Mouse (Mus musculus) adrenal gland, postnatal 14 days (tissue): ENCODE measurements around the gene Tecpr2. TPM values are rescaled to one million over a fixed set of nuclear protein-coding genes. Genes with fewer than 3 reads are reported as not detected.
A peak's percentile ranks its signal among the peaks of the same experiment; 100 is the strongest.

Experiments
- DNase-seq: peaks from one replicate; pipeline ENCODE4 v3.0.0; 2021; ENCODE audit warnings: mixed read lengths
- long read RNA-seq, 2 experiments: library from polyadenylated mRNA; stranded (forward); transcript quantifications; one replicate each; pipeline ENCODE4 v2.0.0; 2021
- total RNA-seq: library from RNA; stranded (reverse); gene quantifications from 2 replicates; pipeline ENCODE4 v1.2.3, GENCODE M21; 2021

The Tecpr2 gene
- total RNA-seq, result 9.1 and 10.3 TPM in 2 replicates
- long read RNA-seq, experiment 1, partial matches to known transcripts, result 1 of 1 reads
- long read RNA-seq, experiment 1, other reads (novel, unspliced or antisense), result 0 of 1 reads
- long read RNA-seq, experiment 2, full-length matches to known transcripts, result 1 of 5 reads
- long read RNA-seq, experiment 2, partial matches to known transcripts, result 3 of 5 reads
- long read RNA-seq, experiment 2, other reads (novel, unspliced or antisense), result 1 of 5 reads

DNA sequence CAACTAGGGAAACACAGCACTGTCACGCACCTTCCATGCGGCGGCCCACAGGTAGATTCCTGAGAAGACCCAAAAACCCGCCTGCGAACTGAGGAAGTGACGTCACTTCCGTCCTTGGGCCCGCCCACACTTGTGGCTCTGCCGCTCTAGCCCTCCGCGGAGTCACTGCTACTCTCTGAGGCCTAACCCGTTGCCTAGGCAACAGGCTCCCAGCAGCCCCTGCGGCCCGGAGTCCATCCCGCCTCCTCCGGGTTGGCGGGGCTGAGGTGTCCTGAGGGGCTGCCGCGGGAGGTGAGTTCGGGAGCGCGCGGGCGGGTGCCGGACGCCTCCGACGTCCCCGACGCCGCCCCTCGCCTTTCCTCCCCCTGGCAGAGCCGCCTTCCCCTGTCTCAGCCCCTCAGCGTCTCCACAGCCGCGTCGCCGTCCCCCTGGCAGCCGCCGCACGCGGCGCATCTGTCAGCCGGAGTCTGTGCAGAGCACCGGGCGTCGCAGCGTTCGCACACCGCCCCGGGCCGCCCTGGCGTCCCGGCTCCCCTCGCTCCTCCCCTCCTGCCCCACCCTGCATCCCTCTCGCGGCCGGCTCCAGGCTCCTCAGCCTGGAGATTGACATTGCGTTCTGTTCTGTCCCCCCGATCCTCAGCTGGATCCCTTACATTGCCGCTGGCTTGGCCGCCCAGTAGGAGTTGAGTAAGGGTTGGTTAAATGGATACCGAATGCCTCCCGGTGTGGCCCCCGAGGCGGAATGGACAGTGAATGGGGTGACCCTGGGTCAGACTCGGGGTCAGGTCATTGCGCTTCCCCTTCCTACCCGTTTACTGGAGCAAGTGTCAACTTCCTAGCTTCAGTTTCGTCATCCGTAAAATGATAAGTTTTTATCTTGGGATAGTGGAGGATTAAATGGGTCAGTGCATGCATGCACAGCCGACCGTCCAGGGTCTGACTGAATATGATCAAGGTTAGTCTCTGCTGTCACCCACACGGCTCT lies at the start of gene Tecpr2, which contains the start of gene Cinp:
Gene Tecpr2, plus strand, starts transcription at position 229 of the 985 bp plus-strand sequence.
Gene Cinp, minus strand, starts transcription at position 110 of the 985 bp plus-strand sequence.
- DNase-seq, result peak; percentile 98

DNA sequence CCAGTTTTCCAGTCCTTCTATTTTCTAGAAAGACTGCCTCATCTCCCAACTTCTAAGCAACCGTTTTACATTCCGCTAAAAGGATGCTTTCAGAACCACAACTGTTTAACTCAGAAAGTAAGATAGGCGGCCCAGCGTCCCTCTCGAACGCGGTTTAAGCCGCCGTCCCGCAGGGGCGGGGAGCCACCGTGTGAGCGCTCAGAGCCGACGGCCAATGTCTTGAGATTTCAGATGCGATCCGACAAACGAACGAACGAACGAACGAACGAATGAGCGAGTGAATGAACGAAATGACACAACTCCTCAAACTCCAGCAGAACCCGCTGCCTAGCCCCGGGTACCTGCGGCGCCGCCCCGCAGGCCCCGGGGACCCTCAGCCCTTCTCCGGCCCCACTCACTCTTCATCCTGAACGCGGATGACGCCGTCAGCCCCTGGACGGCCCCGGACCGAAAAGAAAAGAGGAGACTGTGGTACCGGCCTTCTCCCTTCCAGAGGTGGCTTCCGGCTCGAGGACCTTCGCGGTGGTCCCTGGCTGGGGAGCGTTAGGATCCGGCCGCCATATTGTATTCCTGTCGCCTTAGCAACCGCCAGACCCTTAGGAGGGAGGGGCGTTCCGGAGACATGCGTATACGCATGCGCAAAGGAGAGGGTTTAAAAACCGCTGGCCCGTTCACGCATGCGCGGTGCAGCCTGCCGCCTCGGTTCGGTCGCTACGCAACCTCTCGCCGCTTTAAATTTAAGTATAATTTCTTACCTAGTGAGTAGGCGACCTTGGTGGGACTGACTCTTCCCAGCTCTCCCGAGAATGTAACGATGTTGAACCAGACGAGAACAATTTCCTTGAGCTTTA lies 48.5 kb upstream of the Tecpr2 start, which contains the start of gene Mok:
Gene Mok, minus strand, starts transcription at position 592 of the 851 bp plus-strand sequence.
- DNase-seq, result peak; percentile 98

DNA sequence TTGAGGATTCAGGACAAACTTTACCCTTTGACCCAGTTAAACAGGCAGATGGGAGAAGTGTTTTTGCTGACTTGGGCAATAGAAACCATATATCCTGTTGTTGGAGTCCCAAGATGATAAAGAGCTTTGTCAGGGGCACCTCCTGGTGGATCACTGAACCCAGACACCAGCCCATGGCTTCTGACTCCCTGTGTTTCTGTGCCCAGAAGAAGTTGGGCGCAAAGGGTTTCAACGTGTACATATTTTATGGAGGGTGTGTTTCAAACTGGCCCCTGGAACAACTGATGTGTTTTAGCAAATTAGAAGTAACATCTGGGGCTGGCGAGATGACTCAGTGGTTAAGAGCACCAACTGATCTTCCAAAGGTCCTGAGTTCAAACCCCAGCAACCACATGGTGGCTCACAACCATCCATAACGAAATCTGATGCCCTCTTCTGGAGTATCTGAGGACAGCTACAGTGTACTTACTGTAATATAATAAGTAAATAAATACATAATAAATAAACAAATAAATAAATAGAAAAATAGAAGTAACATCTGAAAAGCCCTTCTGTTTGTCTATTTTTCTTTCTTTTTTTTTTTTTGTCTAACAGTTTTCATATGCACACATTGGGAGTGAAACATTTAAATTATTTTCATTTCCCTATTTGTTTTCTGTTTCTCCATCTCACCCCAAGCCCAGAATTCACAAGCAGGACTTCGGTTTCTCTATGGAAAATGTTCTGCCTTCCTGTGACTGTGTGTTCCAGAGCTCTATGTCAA lies 47.2 kb upstream of the Tecpr2 start:
- no peak for DNase-seq

DNA sequence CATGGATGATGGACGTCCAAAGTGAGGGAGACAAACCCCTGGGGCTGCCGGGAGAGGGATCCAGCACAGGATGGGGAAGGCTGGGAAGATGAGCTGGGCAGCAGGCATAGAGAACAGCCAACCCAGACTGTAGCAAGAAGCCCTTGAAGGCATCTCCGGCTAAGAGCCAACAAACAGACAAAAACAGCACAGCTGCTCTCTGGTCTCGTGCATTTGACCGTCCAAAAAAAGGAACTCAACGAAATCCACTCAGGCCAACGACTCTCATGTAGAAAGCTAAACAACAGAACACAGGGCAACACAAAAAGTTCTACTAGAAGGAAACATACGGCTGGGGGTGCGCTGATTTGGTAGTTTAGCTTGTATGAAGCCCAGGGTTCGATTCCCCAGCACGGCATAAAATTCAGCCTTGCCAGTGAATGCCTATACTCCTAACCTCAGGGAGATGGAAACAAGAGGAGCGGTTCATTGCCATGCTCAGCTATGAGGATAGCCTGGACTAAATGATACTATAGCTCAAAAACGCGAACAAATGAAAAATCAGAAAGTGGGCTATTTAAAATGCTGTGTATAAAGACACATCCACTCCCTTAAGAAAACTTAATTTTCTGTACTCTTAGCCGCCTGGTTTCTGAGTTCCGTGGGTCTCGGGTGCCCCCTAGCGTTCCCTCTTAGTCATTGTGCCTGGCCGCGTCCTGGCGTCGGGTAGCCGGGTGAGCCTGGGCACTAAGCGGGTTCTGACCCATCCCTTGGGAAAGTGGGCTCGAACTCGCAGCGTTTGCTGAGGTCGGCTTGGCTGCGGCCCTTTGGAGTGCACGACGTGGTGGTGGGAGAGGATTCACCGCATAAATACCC lies 45.6 kb upstream of the Tecpr2 start:
- peak; percentile 91 for DNase-seq

DNA sequence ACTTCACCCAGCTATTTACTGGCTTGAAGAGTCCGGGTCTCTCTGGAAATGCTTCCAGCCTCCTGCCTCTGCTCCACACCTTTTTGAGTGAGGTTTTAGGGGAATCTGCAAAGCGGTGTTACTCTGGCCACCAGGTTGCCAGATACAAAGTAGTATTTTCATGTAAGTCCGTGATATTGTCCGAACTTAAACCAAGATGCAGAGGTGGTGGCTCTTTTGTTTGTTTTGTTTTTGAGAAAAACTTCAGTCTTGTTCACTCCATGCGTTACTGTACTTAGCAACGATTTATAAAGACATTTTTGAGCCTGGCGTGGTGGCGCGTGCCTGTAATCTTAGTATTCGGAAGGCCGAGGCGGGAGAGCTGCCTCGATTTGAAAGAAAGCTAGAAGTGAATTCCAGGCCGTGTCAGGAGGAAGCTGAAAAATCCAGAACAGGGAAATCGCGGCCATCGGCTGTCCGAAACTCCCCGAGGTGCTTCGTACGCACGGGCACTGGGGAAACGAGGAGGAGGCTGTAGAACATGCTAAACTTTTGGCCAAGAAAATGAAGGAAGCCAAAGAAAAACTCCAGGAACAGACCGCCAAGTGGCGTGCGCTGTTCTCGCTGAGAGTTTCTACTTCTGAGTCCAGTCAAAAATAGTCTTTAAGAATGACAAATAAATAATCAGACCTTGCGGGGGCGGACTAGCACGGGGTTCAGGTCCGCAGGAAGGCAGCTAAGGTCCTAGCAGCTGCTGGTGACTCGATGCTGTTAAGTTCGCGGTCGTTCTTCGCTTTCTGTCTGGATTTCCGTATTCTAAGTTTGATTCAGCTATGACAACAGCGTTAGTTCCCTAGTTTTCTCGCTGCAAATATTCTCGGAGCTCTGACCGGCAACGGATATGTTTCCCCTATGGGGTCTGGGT lies 44.6 kb upstream of the Tecpr2 start:
- peak; percentile 55 for DNase-seq

DNA sequence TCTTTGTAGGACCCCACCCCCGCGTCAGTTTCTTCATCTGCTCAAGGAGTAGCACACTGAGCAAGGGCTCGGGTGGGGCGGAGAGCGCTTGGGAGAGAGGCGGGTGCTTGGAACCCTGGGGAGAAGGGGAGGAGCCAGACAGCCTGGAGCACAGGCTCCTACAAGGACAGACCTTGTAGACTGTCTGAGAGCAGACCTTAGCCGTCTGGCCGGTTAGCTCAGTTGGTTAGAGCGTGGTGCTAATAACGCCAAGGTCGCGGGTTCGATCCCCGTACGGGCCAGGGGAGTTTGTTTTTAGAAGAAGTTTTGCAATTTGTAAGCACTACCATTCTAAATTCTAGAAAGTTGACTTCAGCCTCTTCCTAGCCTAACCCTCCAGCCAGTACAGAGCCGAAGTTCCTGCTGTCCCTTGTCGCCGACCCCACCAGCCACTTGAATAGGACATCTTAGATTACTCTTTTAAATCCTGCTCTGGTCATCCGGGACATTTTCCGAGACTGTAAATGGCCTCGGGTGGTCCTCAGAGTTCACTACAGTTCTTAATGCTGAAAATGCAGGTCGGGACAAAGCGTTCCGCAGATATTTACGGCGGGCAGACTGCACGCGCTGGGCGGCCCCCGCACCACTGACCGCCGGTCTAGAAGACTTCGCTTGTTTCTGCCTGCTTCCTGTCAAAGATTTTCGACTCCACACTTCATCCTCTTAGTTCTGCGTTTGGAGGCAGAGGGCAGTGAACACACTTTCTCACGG lies 43.8 kb upstream of the Tecpr2 start:
- peak; percentile 94 for DNase-seq

DNA sequence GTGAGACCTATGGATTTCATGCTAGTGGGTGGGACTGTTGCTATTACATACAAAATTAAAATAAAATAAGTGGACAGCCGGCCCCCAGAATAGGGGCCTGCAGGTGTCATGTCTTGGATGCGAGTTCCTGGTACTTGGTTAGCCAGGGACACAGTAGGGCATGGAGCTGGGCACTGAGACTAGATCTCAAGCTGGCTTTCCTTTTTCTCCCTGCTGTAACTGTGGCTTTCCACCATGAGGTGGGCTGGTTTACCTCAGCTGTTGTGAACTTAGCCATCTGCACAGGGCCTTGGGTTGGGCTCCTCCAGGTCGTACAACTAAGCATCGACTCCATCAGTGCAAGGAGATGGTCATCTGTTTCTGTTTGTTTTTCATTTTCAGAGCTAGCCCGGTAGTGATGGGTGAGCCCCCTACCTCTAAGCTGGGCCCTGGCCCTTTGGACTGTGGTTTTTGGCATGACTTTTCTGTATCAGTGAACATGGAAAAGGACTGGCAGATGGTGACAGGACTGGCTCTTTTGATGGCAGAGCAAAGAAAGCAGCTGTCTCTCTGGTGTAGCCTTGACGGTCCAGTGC lies 42.8 kb upstream of the Tecpr2 start:
- no peak for DNase-seq

DNA sequence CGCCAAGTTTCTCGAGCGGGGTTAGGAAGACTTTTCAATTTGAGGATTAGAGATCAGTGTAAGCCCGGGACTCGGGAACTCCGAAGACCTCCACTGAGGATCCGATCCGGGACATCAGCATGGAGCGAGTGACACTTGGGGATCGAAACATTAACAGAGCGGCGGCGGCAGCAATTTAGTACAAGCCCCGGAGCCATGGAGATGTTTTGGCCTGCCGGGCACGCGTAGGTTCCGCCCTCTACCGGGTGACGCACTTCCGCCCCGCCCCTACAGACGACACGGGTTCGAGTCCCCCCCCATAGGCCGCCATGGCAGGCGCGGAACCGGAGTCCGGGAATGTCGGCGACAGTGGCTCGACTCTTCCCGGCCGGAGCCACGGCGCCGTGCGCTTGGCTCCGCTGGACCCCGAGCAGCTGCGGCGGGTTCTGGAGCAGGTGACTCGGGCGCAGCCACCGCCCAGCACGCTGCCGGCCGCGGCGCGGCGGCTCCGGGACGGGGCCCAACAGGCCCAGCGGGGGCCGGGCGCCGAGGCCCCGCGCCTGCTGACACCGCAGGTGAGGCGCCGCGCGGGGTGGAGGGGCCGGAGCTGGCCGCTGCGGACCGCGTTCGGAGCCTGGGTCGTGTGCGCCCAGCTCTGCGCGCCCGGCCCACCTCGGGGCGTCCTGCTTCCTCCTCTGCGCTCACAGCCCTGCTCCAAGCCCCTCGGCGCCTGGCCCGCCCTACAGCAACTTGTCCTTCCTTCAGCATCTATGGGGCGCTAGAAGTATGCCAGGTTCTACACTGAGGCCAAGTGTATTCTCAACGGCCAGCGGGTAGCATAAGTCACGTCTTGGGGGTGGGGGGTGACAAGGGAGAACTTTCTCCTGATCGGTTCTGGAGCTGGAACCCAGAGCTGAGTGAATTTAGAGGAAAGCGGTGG lies 38.8 kb upstream of the Tecpr2 start, which contains the start of gene Zfp839:
Gene Zfp839, plus strand, starts transcription at position 244 of the 919 bp plus-strand sequence.
- DNase-seq, result peak; percentile 93

DNA sequence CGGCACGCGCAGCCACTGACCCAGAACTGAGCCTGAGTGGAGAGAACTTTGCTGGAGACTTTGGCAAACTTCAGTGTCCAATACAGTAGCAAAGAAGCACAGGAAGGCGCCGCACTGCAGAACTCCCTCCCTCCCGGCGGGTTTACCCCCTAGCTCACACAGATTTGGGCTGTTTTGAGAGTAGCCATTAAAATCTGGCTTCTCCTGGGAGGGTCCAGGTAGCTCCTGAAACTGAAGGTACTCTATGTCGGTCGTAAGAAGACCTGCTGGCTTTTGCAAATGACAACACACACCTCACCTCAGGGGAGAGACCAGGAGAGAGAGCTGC lies 38.2 kb upstream of the Tecpr2 start:
- no peak for DNase-seq

DNA sequence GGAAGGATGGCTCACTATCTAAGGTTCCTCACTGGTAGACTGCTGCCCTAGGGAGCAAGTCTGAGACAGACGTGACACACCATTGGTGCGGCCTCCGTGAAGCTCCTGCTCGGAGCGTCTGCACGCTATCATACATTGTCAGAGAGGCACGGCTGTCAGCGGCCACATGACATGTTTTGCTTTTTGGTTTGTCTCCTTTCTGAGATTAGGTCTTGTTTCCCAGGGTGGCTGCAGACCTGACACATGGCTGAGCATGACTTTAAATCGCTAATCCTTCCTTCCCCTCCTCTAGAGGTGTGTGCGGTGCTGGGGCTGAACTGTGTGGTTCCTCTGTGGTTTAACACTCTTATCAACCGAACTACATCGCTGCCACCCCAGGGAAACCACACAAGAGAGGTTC lies 37.6 kb upstream of the Tecpr2 start:
- DNase-seq, result peak; percentile 55

DNA sequence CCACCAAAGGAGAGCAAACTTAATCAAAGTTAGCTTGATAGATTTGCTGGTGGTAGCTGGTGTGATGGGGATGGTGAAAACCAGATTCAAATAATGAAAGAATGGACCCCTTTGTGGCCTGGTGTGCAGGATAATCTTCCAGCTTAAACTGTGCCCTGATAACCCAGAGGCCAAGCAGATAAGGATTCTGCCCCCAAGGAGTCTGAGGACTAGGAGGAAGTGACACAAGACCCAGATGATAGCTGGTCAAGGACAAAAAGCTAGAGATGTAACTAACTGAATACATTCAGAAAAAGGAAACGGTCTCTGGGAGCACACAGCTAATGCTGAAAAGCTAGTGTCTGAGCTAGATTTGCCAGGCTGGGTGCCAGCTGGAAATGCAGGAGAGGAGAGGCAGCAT lies 37.1 kb upstream of the Tecpr2 start:
- no peak for DNase-seq

DNA sequence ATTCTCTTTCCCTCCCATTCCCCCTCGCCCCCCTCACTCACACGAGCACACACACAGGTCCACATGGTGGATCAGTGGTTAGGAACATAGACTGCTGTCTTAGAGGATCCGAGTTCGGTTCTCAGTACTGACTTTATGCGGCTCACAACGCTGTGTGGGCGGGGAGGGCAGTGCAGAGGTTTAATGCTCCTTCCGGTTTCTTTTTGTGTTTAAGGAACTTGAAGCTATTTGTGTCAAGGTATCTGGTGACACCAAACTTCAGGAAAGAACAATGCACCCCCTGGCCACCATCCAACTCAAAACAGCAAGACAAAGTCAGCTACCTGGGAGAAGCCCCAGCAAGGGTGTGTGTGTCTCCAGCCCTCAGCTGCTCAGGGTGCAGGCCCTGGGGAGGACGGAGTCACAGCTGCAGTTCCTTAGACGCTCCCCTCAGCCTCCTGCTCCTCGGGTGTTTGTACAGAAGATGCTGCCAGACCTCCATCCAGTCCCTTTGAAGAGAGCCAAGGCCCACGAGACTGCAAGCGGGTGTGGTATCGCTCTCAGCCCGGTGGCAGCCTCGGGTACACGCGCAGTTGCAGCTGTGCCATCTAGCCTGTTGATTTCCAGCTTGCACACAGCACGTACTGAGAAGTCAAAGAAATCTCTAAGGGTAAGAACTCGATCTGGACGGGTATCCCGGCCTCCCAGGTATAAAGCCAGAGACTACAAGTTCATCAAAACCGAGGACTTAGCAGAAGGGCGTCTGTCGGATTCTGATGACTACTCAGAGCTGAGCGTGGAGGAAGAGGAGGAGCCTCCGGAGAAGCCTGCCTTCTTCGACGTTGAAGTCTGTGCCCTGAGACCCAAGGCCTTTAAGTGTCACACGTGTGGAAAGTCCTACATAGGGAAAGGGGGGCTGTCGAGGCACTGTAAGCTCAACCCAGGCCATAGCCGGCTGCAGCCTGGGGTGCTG lies 34.0 kb upstream of the Tecpr2 start:
- DNase-seq, result no peak

DNA sequence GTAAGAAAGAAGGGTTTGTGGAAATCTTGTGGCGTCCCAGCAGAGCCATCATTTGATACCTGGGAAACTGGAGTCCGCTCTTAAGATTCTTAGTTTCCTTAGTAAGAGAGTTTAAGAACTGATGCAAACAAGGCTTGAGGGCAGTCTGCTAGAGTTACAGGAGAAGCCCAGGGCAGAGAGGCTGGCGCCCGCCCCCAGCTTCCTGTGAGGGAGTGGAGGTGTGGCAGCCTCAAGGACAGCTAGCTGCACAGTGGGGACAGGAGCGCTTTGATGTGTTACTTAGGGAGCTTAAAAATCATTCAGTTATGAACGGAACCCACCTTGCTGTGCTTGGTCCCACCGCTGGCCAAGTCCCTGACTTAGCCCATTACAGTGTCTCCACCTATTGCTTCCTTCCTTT lies 31.9 kb upstream of the Tecpr2 start:
- DNase-seq, result peak; percentile 64

DNA sequence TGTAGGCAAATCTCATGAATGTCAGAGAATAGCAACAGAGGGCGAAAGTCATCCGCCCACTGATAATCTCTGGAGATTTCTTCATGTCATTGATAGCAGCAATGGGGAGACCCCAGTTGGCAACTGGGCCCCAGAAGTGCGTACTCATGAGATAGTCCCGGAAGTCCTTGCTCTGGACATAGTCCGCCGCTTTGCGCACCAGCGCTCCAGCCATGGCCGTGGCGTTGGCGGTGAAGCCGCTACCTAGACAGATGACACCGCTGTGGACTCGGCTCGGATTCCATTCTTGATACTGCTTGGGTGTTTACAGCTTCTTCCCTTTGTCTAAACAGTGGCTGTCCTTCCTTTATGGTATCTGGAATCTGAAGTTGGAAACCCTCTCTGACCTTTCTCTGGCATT lies 30.4 kb upstream of the Tecpr2 start:
- peak; percentile 42 for DNase-seq

DNA sequence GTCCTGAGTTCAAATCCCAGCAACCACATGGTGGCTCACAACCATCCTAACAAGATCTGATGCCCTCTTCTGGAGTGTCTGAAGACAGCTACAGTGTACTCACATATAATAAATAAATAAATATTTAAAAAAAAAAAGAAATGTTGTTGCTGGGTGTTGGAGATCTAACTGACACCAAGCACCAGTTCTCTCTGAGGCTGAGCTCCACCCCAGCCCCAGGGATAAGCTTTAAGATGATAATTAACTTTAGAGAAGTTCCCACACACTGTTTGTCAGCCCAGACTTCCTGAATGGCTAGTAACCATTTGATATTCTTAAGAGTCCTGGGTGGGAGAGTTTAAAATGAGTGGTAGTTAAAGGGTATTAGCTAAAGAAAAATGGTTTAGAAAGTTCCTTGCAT lies 28.8 kb upstream of the Tecpr2 start:
- no peak for DNase-seq

DNA sequence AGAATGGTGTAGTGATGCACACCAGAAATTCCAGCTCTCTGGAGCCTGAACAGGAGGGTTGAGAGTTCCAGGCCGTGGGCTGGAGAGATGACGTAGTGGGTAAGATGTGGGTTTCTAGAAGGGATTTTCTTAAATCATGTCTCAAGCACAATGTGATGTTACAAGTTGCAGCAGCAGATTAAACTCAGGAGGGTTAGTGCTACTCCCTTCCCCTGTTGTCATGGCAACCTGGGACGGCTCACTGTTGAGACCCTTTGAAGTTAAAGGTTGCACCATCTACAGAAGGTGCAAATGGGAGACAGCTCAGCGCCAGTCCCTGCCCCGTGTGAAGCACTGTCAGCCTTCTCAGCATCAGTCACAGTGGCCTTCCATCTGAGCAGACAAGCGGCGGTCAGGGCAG lies 27.8 kb upstream of the Tecpr2 start:
- no peak for DNase-seq
